Mouse (Mus musculus) testis, adult 2 months (tissue): Measurements from ENCODE around the gene Wnt2.

Source experiments
- CTCF ChIP-seq: fragments of 200-500 bp; IDR thresholded peaks from 2 replicates; pipeline ENCODE4 v1.5.1; 2012; ENCODE audit warnings: low read depth, mild to moderate bottlenecking, inconsistent platforms, low read length, moderate library complexity; ENCODE audit not compliant: control insufficient read depth, insufficient read depth, insufficient replicate concordance
- POLR2A ChIP-seq: fragments of 200-500 bp; IDR thresholded peaks from 2 replicates; pipeline ENCODE4 v1.6.1; 2012; ENCODE audit warnings: low read depth, mild to moderate bottlenecking, inconsistent platforms, low read length, moderate library complexity; ENCODE audit not compliant: control insufficient read depth

GRCm38 (mm10) chr6:17978324-17978723 is 52.1 kb downstream of the Wnt2 start:
- no peak for TF ChIP-seq CTCF
- no peak for TF ChIP-seq POLR2A
